8 mouse cellular contexts compared by ENCODE assay signal in the genomic region with DNA sequence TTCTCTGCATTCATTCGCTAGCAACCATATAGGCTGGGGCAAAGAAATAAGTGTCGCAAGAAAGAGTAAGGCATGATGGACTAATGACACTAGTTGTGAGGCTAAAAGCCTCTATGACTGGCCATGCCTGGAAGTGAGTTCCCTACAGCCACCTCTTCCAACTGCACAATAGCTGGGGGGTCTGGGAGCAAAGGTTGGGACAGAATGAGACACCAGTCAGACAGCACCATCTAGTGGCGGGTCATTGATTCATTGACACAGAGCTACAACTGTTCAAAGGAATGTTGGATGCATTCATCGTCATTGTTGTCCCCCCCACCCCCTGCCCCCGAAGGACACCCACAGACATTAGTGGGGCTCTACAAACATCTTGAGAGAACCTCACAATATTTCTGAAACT. TPM values are rescaled to one million over a fixed set of nuclear protein-coding genes. Genes with fewer than 3 reads are reported as not detected.
DNase-seq lines count a peak whose midpoint lies in the region; ATAC-seq and TF ChIP-seq lines count a peak whose summit lies in the region.

No protein-coding gene starts in this region.

- DNase-seq in urinary bladder, postnatal 14 days (ENCODE audit: low spot score) = peak; percentile 60
- no peak for DNase-seq in urinary bladder, adult 2 months (ENCODE audit: low spot score)
- DNase-seq in cerebellum, postnatal 10 days = peak; percentile 81 to 84
- DNase-seq in gastrocnemius, postnatal 4 days (ENCODE audit: low spot score in 2 of 2) = peak; percentile 45 to 64
- DNase-seq in limb, embryonic 10.5 days (ENCODE audit: low spot score) = peak; percentile 75
- DNase-seq in midbrain, postnatal 0 days (ENCODE audit: low spot score) = peak; percentile 78

- no peak overlapping the region for H3K4me3 ChIP-seq in intestine, postnatal 0 days (ENCODE audit: low read depth, low read length)
- no peak overlapping the region for H3K4me3 ChIP-seq in limb, embryonic 10.5 days
- H3K4me3 ChIP-seq in midbrain, postnatal 0 days (ENCODE audit: low read depth, low read length) = no peak overlapping the region

- H3K9me3 ChIP-seq in intestine, postnatal 0 days (ENCODE audit: control insufficient read depth) = no peaks in the 10 kb centered on the region
- no peaks in the 10 kb centered on the region for H3K9me3 ChIP-seq in limb, embryonic 10.5 days (replicated peaks)
- H3K9me3 ChIP-seq in midbrain, postnatal 0 days (ENCODE audit: low read length) = no peaks in the 10 kb centered on the region

- no peak overlapping the region for H3K9ac ChIP-seq in intestine, postnatal 0 days (ENCODE audit: low read depth, low read length)
- no peak overlapping the region for H3K9ac ChIP-seq in midbrain, postnatal 0 days (replicated peaks; ENCODE audit: low read length, poor library complexity, severe bottlenecking)

- H3K36me3 ChIP-seq in intestine, postnatal 0 days (ENCODE audit: control insufficient read depth, insufficient read depth) = no peaks in the 10 kb centered on the region
- H3K36me3 ChIP-seq in limb, embryonic 10.5 days = no peaks in the 10 kb centered on the region
- no peaks in the 10 kb centered on the region for H3K36me3 ChIP-seq in midbrain, postnatal 0 days (ENCODE audit: insufficient read depth, low read length)

- H3K27ac ChIP-seq in intestine, postnatal 0 days (ENCODE audit: low read depth, low read length) = no peak overlapping the region
- no peak overlapping the region for H3K27ac ChIP-seq in limb, embryonic 10.5 days
- H3K27ac ChIP-seq in midbrain, postnatal 0 days (ENCODE audit: low read depth, low read length) = no peak overlapping the region

- peak; percentile 94 for TF ChIP-seq CTCF in intestine, postnatal 0 days (IDR thresholded peaks at IDR 0.05; ENCODE audit: low read depth)
- TF ChIP-seq CTCF in midbrain, postnatal 0 days (IDR thresholded peaks at IDR 0.05) = peak; percentile 81

- H3K4me1 ChIP-seq in intestine, postnatal 0 days (replicated peaks; ENCODE audit: control insufficient read depth, insufficient read depth, low read length) = peaks cover 3% of the 10 kb centered on the region
- no peaks in the 10 kb centered on the region for H3K4me1 ChIP-seq in limb, embryonic 10.5 days
- H3K4me1 ChIP-seq in midbrain, postnatal 0 days (ENCODE audit: insufficient read depth, low read length) = no peaks in the 10 kb centered on the region

- no peaks in the 10 kb centered on the region for H3K27me3 ChIP-seq in intestine, postnatal 0 days (replicated peaks; ENCODE audit: control insufficient read depth, insufficient read depth, low read length)
- H3K27me3 ChIP-seq in limb, embryonic 10.5 days (ENCODE audit: low read depth, poor library complexity, severe bottlenecking) = peaks cover 3% of the 10 kb centered on the region; the same call in 1 of the 2 replicates
- H3K27me3 ChIP-seq in midbrain, postnatal 0 days (ENCODE audit: insufficient read depth, low read length) = no peaks in the 10 kb centered on the region

- 36% methylated on average over 5 of the region's 5 CpGs for WGBS in intestine, postnatal 0 days
- 43% methylated on average over 5 of the region's 5 CpGs for WGBS in limb, embryonic 10.5 days
- 34% methylated on average over 5 of the region's 5 CpGs for WGBS in midbrain, postnatal 0 days

- ATAC-seq in intestine, postnatal 0 days = peak; percentile 36; the same call in 1 of the 2 replicates
- ATAC-seq in midbrain, postnatal 0 days (ENCODE audit: low FRiP score) = no peak
- no peak for ATAC-seq in inflammation-experienced regulatory T-cells, adult 6 months

- peak overlapping the region; percentile 27; the same call in 1 of the 2 replicates for H3K4me2 ChIP-seq in intestine, postnatal 0 days (replicated peaks; ENCODE audit: low read depth)
- no peak overlapping the region for H3K4me2 ChIP-seq in midbrain, postnatal 0 days (ENCODE audit: low read depth, low read length, poor library complexity, severe bottlenecking)

RNA-seq across cellular contexts. Expression of a gene that starts 17.8 kb away (rescaled TPM):
- polyA plus RNA-seq in urinary bladder, adult 2 months (2012; rRNA removed) = 0.29 and 0.50 TPM in 2 replicates
- under 1 TPM; 0.22 to 0.29 TPM for total RNA-seq in gastrocnemius, postnatal 4 days (2021)
- polyA plus RNA-seq in intestine, postnatal 0 days (2015; fragmentation: Nextera tagmentation; extraction: Ambion mirVana) = not detected in 2 replicates
- not detected in 2 replicates for polyA plus RNA-seq in limb, embryonic 10.5 days (2016; fragmentation: Nextera tagmentation; extraction: Ambion mirVana)
- total RNA-seq in midbrain, postnatal 0 days (2014; rRNA removed) = 0.09 TPM in 1 of 2 replicates, not detected in the other
- polyA plus RNA-seq in midbrain, postnatal 0 days (2015; fragmentation: Nextera tagmentation; extraction: Ambion mirVana) = 0.16 and 0.34 TPM in 2 replicates
- polyA plus RNA-seq in inflammation-experienced regulatory T-cells, adult 6 months (2017; shearing (Covaris generic)) = not detected

RNA-seq across cellular contexts. Expression of a gene that starts 42.7 kb away (rescaled TPM):
- polyA plus RNA-seq in urinary bladder, adult 2 months (2012; rRNA removed) = 0.14 and 0.22 TPM in 2 replicates
- total RNA-seq in gastrocnemius, postnatal 4 days (2021) = under 1 TPM in 1 of 2 experiments, not detected in 1; 0.10 TPM
- 0.12 and 0.17 TPM in 2 replicates for polyA plus RNA-seq in intestine, postnatal 0 days (2015; fragmentation: Nextera tagmentation; extraction: Ambion mirVana)
- polyA plus RNA-seq in limb, embryonic 10.5 days (2016; fragmentation: Nextera tagmentation; extraction: Ambion mirVana) = not detected in 2 replicates
- total RNA-seq in midbrain, postnatal 0 days (2014; rRNA removed) = not detected in 2 replicates
- not detected in 2 replicates for polyA plus RNA-seq in midbrain, postnatal 0 days (2015; fragmentation: Nextera tagmentation; extraction: Ambion mirVana)
- polyA plus RNA-seq in inflammation-experienced regulatory T-cells, adult 6 months (2017; shearing (Covaris generic)) = under 1 TPM; 0.18 to 0.56 (median 0.46) TPM

RNA-seq across cellular contexts. Expression of a gene that starts 53.4 kb away (rescaled TPM):
- polyA plus RNA-seq in urinary bladder, adult 2 months (2012; rRNA removed) = 47.9 and 50.6 TPM in 2 replicates
- total RNA-seq in gastrocnemius, postnatal 4 days (2021) = 10 to 100 TPM; 12.0 to 12.4 TPM
- polyA plus RNA-seq in intestine, postnatal 0 days (2015; fragmentation: Nextera tagmentation; extraction: Ambion mirVana) = 1,862 and 1,917 TPM in 2 replicates
- polyA plus RNA-seq in limb, embryonic 10.5 days (2016; fragmentation: Nextera tagmentation; extraction: Ambion mirVana) = 15.4 and 25.6 TPM in 2 replicates
- total RNA-seq in midbrain, postnatal 0 days (2014; rRNA removed) = 15.1 and 18.0 TPM in 2 replicates
- 12.7 and 13.9 TPM in 2 replicates for polyA plus RNA-seq in midbrain, postnatal 0 days (2015; fragmentation: Nextera tagmentation; extraction: Ambion mirVana)
- 100 to 1,000 TPM in 1 of 3 experiments, 10 to 100 TPM in 2; 48.2 to 133 (median 87.2) TPM for polyA plus RNA-seq in inflammation-experienced regulatory T-cells, adult 6 months (2017; shearing (Covaris generic))

Comparison
In these comparisons a context has a peak if more than half of its experiments do, and no peak if none do; other contexts are left out.
1. RNA of a gene that starts 53.4 kb away (polyA plus RNA-seq): 1,862 to 1,917 TPM in intestine, postnatal 0 days; 48.2 to 133 TPM in inflammation-experienced regulatory T-cells, adult 6 months, 47.9 to 50.6 TPM in urinary bladder, adult 2 months, 15.4 to 25.6 TPM in limb, embryonic 10.5 days and 12.7 to 13.9 TPM in midbrain, postnatal 0 days; every median in the first group is over 10 times any median in the second.